Mouse (Mus musculus) frontal cortex, postnatal 36 days (tissue): ENCODE data around the gene Gnaq.

Experiments
- DNase-seq, 2 experiments: peaks; one replicate each; pipeline ENCODE4 v3.0.0; 2022; ENCODE audit warnings: low spot score in 2 of 2

Gnaq gene

GRCm38 (mm10) chr19:16198162-16198561 is 65.5 kb downstream of the Gnaq start:
- no peak for DNase-seq

DNA sequence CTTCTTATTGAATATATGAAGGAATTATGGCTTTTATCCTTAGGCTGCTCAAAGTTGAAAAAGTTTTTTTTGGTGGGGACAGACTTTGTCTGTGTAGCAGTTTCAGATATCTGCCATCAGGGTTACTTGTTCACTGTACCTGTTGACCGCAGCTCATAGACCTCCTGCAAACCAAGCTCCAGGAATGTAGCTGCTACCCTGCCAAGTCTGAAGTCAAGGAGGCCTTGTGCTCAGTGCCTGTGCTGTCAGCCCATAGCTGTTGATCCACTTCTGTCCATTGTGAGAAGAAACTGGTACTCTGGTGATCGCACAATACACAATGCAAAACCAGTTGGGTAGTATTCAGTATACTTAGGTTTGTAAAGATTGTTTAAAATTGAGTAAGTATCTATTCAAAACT is 68.7 kb downstream of the Gnaq start:
- no peak for DNase-seq

- no peak for DNase-seq
Measured at GRCm38 (mm10) chr19:16204776-16205680, 72.4 kb downstream of the Gnaq start.

- DNase-seq = no peak
Measured at GRCm38 (mm10) chr19:16209616-16210015, 77.0 kb downstream of the Gnaq start.

DNA sequence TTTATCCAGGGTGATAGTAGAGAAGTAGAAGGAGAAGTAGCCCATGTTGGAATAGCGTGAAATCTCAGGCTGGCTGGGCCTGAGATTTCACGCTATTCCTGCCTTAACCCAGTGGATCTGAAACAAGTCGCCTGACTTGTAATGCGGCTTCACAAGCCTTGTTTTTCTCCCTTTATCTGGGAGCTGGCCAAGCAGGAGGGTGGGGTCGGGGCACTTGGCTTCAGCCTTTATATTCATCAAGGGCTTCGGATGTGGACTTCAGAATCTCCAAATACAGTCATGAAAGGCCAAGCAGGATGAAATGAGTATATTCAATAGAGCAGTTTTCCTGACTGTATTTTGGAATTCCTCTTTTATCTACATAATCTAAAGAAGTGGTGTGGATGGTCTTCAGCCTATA is 82.3 kb downstream of the Gnaq start:
- no peak for DNase-seq

- no peak for DNase-seq
Measured at GRCm38 (mm10) chr19:16215430-16216016, 82.9 kb downstream of the Gnaq start.

GRCm38 (mm10) chr19:16219978-16220377 is 87.3 kb downstream of the Gnaq start:
- peak in 1 of 2 experiments; percentile 60 for DNase-seq

- no peak for DNase-seq
Measured at GRCm38 (mm10) chr19:16222526-16222925, 89.9 kb downstream of the Gnaq start.

GRCm38 (mm10) chr19:16223126-16223525 is 90.5 kb downstream of the Gnaq start:
- DNase-seq = no peak

- DNase-seq = no peak
Measured at GRCm38 (mm10) chr19:16224831-16225230, 92.2 kb downstream of the Gnaq start.

DNA sequence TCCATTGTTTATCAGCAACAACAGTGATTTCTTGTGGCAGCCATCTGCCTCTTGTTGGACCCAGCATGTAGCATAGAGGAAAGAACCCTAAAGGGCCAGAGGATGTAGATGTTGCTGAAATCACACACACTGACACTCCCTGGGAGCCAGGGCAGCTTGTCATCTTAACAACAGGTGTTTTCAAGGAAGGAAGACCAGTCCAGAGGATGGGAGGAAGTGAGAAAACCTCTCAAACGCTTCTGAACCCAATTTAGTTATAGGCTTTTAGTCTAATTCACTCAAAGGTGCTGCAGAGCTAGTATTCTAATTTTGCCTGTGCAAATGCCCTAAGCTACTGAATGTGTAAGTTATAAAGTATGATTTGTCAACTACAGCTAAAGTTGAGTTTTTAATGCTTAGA is 99.0 kb downstream of the Gnaq start:
- no peak for DNase-seq

- no peak for DNase-seq
Measured at GRCm38 (mm10) chr19:16235594-16235993, 103.0 kb downstream of the Gnaq start.

GRCm38 (mm10) chr19:16237034-16237433 is 104.4 kb downstream of the Gnaq start:
- no peak for DNase-seq

DNA sequence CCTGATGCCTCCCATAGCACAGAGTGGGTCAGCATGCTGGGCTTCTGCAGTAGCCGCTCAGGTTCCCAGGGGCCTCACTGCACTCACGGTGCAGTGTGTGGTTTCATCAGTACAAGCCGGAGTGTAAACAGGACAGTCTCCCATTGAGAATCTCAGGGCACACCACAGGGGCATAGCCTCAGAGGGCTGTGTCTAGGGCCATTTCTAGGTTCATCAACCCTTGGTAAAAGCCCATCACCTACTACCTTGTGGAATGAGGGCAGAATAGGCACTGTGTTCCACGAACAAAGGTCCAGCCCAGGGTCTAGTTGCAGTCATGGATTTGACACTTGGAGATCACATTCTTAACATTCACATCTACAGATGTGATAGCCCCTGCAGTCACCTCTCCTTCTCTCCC is 105.4 kb downstream of the Gnaq start:
- DNase-seq = no peak

- DNase-seq = no peak
Measured at GRCm38 (mm10) chr19:16238512-16238911, 105.9 kb downstream of the Gnaq start.

GRCm38 (mm10) chr19:16242708-16243107 is 110.1 kb downstream of the Gnaq start:
- DNase-seq = no peak

- no peak for DNase-seq
Measured at GRCm38 (mm10) chr19:16249025-16249424, 116.4 kb downstream of the Gnaq start.

DNA sequence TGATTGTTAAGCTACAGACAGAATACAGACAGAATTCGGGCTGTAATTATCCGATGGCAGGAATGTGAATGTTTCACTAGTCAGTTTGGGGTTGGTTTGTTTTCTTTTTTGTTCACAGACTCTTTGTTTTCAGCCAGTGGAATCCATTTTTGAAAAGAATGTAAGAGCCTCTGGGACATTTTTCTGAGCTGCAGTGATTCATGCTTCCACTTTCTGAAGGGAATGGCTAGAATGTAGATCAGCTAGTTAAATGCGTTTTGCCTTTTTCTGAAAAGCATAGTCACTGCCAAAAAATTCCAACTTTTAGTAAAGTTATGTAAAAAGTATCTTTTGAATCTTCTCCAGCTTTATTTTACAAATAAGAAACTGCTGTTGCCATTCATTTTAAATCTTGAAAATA is 118.3 kb downstream of the Gnaq start:
- DNase-seq = no peak

GRCm38 (mm10) chr19:16251819-16252218 is 119.2 kb downstream of the Gnaq start:
- DNase-seq = no peak

DNA sequence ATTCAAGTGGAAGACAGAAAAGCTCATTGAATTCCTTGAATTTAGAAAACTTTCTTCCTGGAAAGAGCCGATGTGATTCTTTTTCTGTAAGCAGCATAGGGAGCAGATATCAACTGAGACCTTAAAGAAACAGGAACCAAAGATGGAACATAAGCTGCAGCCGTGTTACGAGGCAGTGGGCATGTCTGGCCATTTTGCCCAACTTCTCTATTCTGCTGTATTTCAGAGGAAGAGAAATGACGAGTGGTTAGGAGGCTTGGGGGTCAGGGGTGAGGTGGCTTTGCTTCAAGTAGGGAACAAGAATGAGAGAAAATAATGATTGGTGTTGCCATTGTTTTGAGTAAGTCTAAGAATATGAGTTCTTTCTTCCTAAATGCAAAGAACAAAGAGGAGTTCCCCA is 120.1 kb downstream of the Gnaq start:
- no peak for DNase-seq

DNA sequence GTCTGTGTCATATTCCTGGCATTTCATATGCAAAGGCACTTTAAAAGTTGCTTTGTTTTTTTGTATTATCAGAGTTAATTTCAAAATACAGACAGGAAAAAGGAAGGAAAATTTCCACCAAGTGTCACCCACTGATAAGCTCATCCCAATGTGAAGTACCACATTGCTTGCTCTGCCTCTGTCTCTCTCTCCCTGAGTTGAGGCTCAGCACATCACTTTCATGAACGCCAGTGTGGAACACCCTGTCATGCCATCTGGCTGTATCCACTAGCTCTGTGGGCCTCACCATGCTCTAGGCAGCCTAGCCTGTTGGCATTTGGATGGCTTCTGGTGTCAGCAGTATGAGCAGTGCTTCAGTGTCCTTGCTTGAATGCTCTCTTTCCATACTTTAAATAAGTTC is 122.2 kb downstream of the Gnaq start:
- DNase-seq = no peak

DNA sequence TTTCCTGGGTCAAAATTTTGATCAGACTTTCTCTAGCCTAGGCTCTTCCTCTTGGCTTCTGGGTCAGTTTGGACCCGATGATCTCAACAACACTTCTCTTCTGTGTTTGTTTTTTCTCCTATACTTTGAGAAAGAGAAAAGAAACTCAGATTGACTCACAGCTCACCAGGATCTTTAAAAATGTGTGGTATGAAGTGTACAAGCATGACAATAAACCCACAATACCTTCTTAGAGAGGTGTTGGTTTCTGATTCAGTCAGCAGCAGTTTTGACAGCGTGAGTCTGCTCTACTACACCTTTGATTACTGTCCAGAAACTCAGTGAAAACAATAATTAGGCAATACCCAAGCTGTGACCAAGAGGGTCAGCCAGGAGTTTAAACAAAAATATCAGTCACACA is 122.7 kb downstream of the Gnaq start:
- DNase-seq = no peak

DNA sequence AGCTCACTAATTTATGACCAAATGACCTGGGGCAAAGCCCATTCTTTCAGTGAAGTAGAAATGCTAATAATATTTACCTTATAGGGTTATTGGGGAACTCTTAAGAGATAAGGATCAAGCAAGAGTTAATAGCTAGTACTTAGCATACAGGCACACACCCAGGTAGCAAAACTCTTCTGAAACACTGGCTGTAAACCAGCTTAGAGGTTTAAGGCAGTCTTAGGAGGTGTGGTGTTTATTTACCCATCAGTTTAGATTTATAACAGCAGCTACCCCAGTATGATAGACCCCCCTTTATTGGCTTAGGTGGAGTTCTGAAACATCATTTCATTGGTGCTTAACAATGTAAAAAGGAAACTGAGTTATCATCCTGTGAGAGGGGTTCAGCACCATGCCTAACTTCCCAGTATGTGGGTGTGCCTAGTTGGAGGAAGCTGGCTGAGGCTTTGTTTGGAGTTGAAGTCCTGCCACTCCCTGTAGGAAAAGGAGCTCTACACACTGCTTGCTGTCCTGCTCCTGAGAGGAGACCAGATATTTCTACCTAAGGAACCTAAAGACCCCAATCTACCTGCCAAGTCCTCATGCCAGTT is 126.2 kb downstream of the Gnaq start:
- DNase-seq = no peak
